Mouse (Mus musculus) spleen, adult 2 months (tissue): ENCODE data around the gene Fitm2. TPM values are rescaled to one million over a fixed set of nuclear protein-coding genes. Genes with fewer than 3 reads are reported as not detected.

ENCODE experiments used
- DNase-seq, 2 experiments: peaks; one replicate each; pipeline versions ENCODE4 v3.0.0 to v3.0.0-alpha.2; 2012 to 2021; ENCODE audit warnings: low spot score in 2 of 2, low read depth in 1 of 2
- H3K27ac ChIP-seq: fragments of 200-500 bp; 2 replicates; pipeline ENCODE4 v1.5.1; 2012; ENCODE audit warnings: low read length, inconsistent platforms; ENCODE audit not compliant: insufficient read depth
- H3K27me3 ChIP-seq: fragments of 200-500 bp; 2 replicates; pipeline ENCODE4 v1.6.1; 2012; ENCODE audit warnings: mild to moderate bottlenecking, moderate library complexity, low read length, inconsistent platforms; ENCODE audit not compliant: control insufficient read depth, insufficient read depth
- H3K36me3 ChIP-seq: fragments of 200-500 bp; 2 replicates; pipeline ENCODE4 v1.6.1; 2012; ENCODE audit warnings: mild to moderate bottlenecking, low read length, inconsistent platforms; ENCODE audit not compliant: control insufficient read depth, insufficient read depth
- H3K4me1 ChIP-seq: fragments of 200-500 bp; 2 replicates; pipeline ENCODE4 v1.6.1; 2011; ENCODE audit warnings: inconsistent platforms; ENCODE audit not compliant: control insufficient read depth, insufficient read depth, insufficient read length
- H3K4me3 ChIP-seq: fragments of 200-500 bp; 2 replicates; pipeline ENCODE4 v1.5.1; 2011; ENCODE audit warnings: mild to moderate bottlenecking, inconsistent platforms; ENCODE audit not compliant: insufficient read depth, insufficient read length; ENCODE audit errors: extremely low read depth
- CTCF ChIP-seq: fragments of 200-500 bp; IDR thresholded peaks from 2 replicates; pipeline ENCODE4 v1.5.1; 2011; ENCODE audit warnings: mild to moderate bottlenecking, inconsistent platforms; ENCODE audit not compliant: insufficient read depth, insufficient read length, insufficient replicate concordance; ENCODE audit errors: extremely low read depth
- POLR2A ChIP-seq: fragments of 200-500 bp; IDR thresholded peaks from 2 replicates; pipeline ENCODE4 v1.6.1; 2011; ENCODE audit warnings: low read depth, low read length, inconsistent platforms
- WGBS: fragments of 180-500 bp; shearing (Covaris S2); methylation state at CpG from one replicate; pipeline ENCODE4 v1.1.7; 2018; 5-methylcytosine and 5-hydroxymethylcytosine counted together
- polyA plus RNA-seq: library from polyadenylated mRNA; depleted of rRNA; stranded (reverse); fragments of >200 nt; gene quantifications from 2 replicates; pipeline ENCODE4 v1.2.3, GENCODE M21; 2012

Gene Fitm2
- polyA plus RNA-seq, 1 experiment = 3.7 TPM

GRCm38 (mm10) chr2:163458539-163459265, 13.7 kb downstream of the Fitm2 start:
- Histone ChIP-seq H3K4me1 (no peaks in the 10 kb centered on the region), H3K4me3 (no peak overlapping the region), H3K27me3 (no peaks in the 10 kb centered on the region), H3K27ac (no peak overlapping the region), H3K36me3 (no peaks in the 10 kb centered on the region)
- 42% methylated on average over 27 of the region's 27 CpGs for WGBS
- DNase-seq = no peak
- no peak for TF ChIP-seq CTCF
- no peak for TF ChIP-seq POLR2A

- TF ChIP-seq POLR2A = no peak
- TF ChIP-seq CTCF = no peak
- no peak for DNase-seq
- no peaks in the 10 kb centered on the region for H3K4me1 ChIP-seq
Measured at GRCm38 (mm10) chr2:163453378-163453777, 19.1 kb downstream of the Fitm2 start.

GRCm38 (mm10) chr2:163452738-163453137, 19.7 kb downstream of the Fitm2 start:
- Histone ChIP-seq H3K4me3 (no peak overlapping the region), H3K36me3 (no peaks in the 10 kb centered on the region), H3K27ac (no peak overlapping the region), H3K27me3 (no peaks in the 10 kb centered on the region), H3K4me1 (no peaks in the 10 kb centered on the region)
- WGBS = 87% methylated on average over 6 of the region's 6 CpGs
- no peak for DNase-seq
- TF ChIP-seq POLR2A = no peak
- no peak for TF ChIP-seq CTCF

More at GRCm38 (mm10) chr2:163453378-163453777, 19.1 kb downstream of the Fitm2 start:
- Histone ChIP-seq H3K27me3 (no peaks in the 10 kb centered on the region), H3K4me3 (no peak overlapping the region), H3K36me3 (no peaks in the 10 kb centered on the region), H3K27ac (no peak overlapping the region)
- WGBS = 86% methylated on average over 13 of the region's 13 CpGs

- H3K36me3 ChIP-seq = no peaks in the 10 kb centered on the region
- H3K27ac ChIP-seq = no peak overlapping the region
- H3K4me1 ChIP-seq = no peaks in the 10 kb centered on the region
- TF ChIP-seq CTCF = no peak
- TF ChIP-seq POLR2A = no peak
- 64% methylated on average over 6 of the region's 6 CpGs for WGBS
- no peak for DNase-seq
- H3K27me3 ChIP-seq = no peaks in the 10 kb centered on the region
- no peak overlapping the region for H3K4me3 ChIP-seq
Measured at GRCm38 (mm10) chr2:163450668-163451295, 21.6 kb downstream of the Fitm2 start.

- no peak for DNase-seq
- WGBS = 69% methylated on average over 3 of the region's 3 CpGs
- Histone ChIP-seq H3K27ac (no peak overlapping the region), H3K27me3 (no peaks in the 10 kb centered on the region), H3K4me1 (no peaks in the 10 kb centered on the region), H3K36me3 (no peaks in the 10 kb centered on the region), H3K4me3 (no peak overlapping the region)
- TF ChIP-seq POLR2A = no peak
Measured at GRCm38 (mm10) chr2:163449276-163449675, 23.2 kb downstream of the Fitm2 start.

GRCm38 (mm10) chr2:163447375-163447774, 25.1 kb downstream of the Fitm2 start:
- 81% methylated on average over 12 of the region's 12 CpGs for WGBS
- Histone ChIP-seq H3K27ac (no peak overlapping the region), H3K27me3 (no peaks in the 10 kb centered on the region), H3K36me3 (no peaks in the 10 kb centered on the region), H3K4me3 (no peak overlapping the region), H3K4me1 (no peaks in the 10 kb centered on the region)
- TF ChIP-seq CTCF (no peak), POLR2A (no peak)
- DNase-seq = no peak

GRCm38 (mm10) chr2:163444017-163444416, 28.4 kb downstream of the Fitm2 start:
- no peak for DNase-seq
- no peak overlapping the region for H3K4me3 ChIP-seq
- H3K4me1 ChIP-seq = no peaks in the 10 kb centered on the region
- WGBS = 65% methylated on average over 7 of the region's 7 CpGs
- no peak overlapping the region for H3K27ac ChIP-seq
- no peaks in the 10 kb centered on the region for H3K27me3 ChIP-seq
- no peak for TF ChIP-seq POLR2A
- no peak for TF ChIP-seq CTCF
- no peaks in the 10 kb centered on the region for H3K36me3 ChIP-seq
